Mouse (Mus musculus) erythroblast, embryonic 14.5 days (primary cell): Measurements from ENCODE around the gene Dlgap5.

Experiments used
- GATA1 ChIP-seq: IDR thresholded peaks from 2 replicates; pipeline ENCODE4 v1.6.1; 2012; ENCODE audit warnings: low read length, inconsistent platforms, mixed read lengths
- TAL1 ChIP-seq: IDR thresholded peaks from 3 replicates; pipeline ENCODE4 v1.6.1; 2012; ENCODE audit warnings: low read length, inconsistent platforms, mixed read lengths

- TF ChIP-seq GATA1 (no peak), TAL1 (no peak)
Measured at GRCm38 (mm10) chr14:47346715-47347114, 71.5 kb downstream of the Dlgap5 start.
